Mouse (Mus musculus): Measurements from ENCODE around the gene Cpa2. TPM values are rescaled to one million over a fixed set of nuclear protein-coding genes. Genes with fewer than 3 reads are reported as not detected.

The Cpa2 gene
- polyA plus RNA-seq, 1 experiment from 2014 or later: 11.5 TPM

- Histone ChIP-seq H3K9ac (ENCODE audit: low read depth, low read length) (peak overlapping the region; percentile 28), H3K9me3 (replicated peaks; ENCODE audit: low read length) (no peaks in the 10 kb centered on the region), H3K36me3 (ENCODE audit: insufficient read depth, low read length) (no peaks in the 10 kb centered on the region), H3K4me2 (ENCODE audit: low read length) (peak overlapping the region; percentile 54), H3K4me1 (replicated peaks; ENCODE audit: insufficient read depth, low read length) (peaks cover 21% of the 10 kb centered on the region), H3K27me3 (ENCODE audit: insufficient read depth, low read length) (no peaks in the 10 kb centered on the region), H3K27ac (peak overlapping the region; percentile 87), H3K4me3 (replicated peaks; ENCODE audit: low read depth, low read length) (peak overlapping the region; percentile 16; the same call in 1 of the 2 replicates)
- peak; percentile 71; the same call in 1 of the 2 replicates for ATAC-seq (replicated peaks; ENCODE audit: low FRiP score, low read depth)
- 13% methylated on average over 17 of the region's 17 CpGs for whole genome bisulfite sequencing
- no peak for TF ChIP-seq CTCF (IDR thresholded peaks at IDR 0.05; ENCODE audit: low read depth)
- DNase-seq (ENCODE audit: low spot score): peak; percentile 77
Observed at GRCm38 (mm10) chr6:30546571-30547273, 5.3 kb downstream of the Cpa2 start.

- under 1% methylated on average over 16 of the region's 17 CpGs for WGBS
- DNase-seq (ENCODE audit: low spot score) (peak; percentile 89), ATAC-seq (replicated peaks; ENCODE audit: low FRiP score, low read depth) (no peak)
- Histone ChIP-seq H3K4me2 (ENCODE audit: low read length) (peak overlapping the region; percentile 54), H3K4me1 (replicated peaks; ENCODE audit: insufficient read depth, low read length) (peaks cover 24% of the 10 kb centered on the region), H3K27me3 (ENCODE audit: insufficient read depth, low read length) (no peaks in the 10 kb centered on the region), H3K36me3 (ENCODE audit: insufficient read depth, low read length) (no peaks in the 10 kb centered on the region), H3K4me3 (replicated peaks; ENCODE audit: low read depth, low read length) (peak overlapping the region; percentile 16; the same call in 1 of the 2 replicates), H3K27ac (peak overlapping the region; percentile 87), H3K9me3 (replicated peaks; ENCODE audit: low read length) (no peaks in the 10 kb centered on the region), H3K9ac (ENCODE audit: low read depth, low read length) (peak overlapping the region; percentile 28; the same call in 1 of the 2 replicates)
- TF ChIP-seq CTCF (IDR thresholded peaks at IDR 0.05; ENCODE audit: low read depth): no peak
Observed at GRCm38 (mm10) chr6:30547274-30547645, 5.9 kb downstream of the Cpa2 start.

- ATAC-seq (replicated peaks; ENCODE audit: low FRiP score, low read depth) (no peak), DNase-seq (ENCODE audit: low spot score) (no peak)
- Histone ChIP-seq H3K9ac (ENCODE audit: low read depth, low read length) (no peak overlapping the region), H3K4me2 (ENCODE audit: low read length) (peak overlapping the region; percentile 54), H3K4me3 (replicated peaks; ENCODE audit: low read depth, low read length) (peak overlapping the region; percentile 16; the same call in 1 of the 2 replicates), H3K27me3 (ENCODE audit: insufficient read depth, low read length) (no peaks in the 10 kb centered on the region), H3K27ac (peak overlapping the region; percentile 87), H3K9me3 (replicated peaks; ENCODE audit: low read length) (no peaks in the 10 kb centered on the region), H3K36me3 (ENCODE audit: insufficient read depth, low read length) (no peaks in the 10 kb centered on the region), H3K4me1 (replicated peaks; ENCODE audit: insufficient read depth, low read length) (peaks cover 24% of the 10 kb centered on the region)
- no peak for TF ChIP-seq CTCF (IDR thresholded peaks at IDR 0.05; ENCODE audit: low read depth)
- WGBS: 33% methylated on average over 9 of the region's 9 CpGs
Observed at GRCm38 (mm10) chr6:30547656-30548306, 6.4 kb downstream of the Cpa2 start.

- H3K9ac ChIP-seq (ENCODE audit: low read depth, low read length): peak overlapping the region; percentile 18; the same call in 1 of the 2 replicates
- 11% methylated on average over 15 of the region's 15 CpGs for whole genome bisulfite sequencing
- H3K4me3 ChIP-seq (replicated peaks; ENCODE audit: low read depth, low read length): no peak overlapping the region
- no peak for TF ChIP-seq CTCF (IDR thresholded peaks at IDR 0.05; ENCODE audit: low read depth)
- H3K36me3 ChIP-seq (ENCODE audit: insufficient read depth, low read length): no peaks in the 10 kb centered on the region
- peak overlapping the region; percentile 78 for H3K27ac ChIP-seq
- no peaks in the 10 kb centered on the region for H3K9me3 ChIP-seq (replicated peaks; ENCODE audit: low read length)
- peak; percentile 80 for DNase-seq (ENCODE audit: low spot score)
- no peak for ATAC-seq (replicated peaks; ENCODE audit: low FRiP score, low read depth)
- H3K4me1 ChIP-seq (replicated peaks; ENCODE audit: insufficient read depth, low read length): peaks cover 16% of the 10 kb centered on the region
- no peaks in the 10 kb centered on the region for H3K27me3 ChIP-seq (ENCODE audit: insufficient read depth, low read length)
- H3K4me2 ChIP-seq (ENCODE audit: low read length): peak overlapping the region; percentile 34
Observed at GRCm38 (mm10) chr6:30549231-30549761, 7.9 kb downstream of the Cpa2 start.

- WGBS: 78% methylated on average over 7 of the region's 7 CpGs
- Histone ChIP-seq H3K9me3 (replicated peaks; ENCODE audit: low read length) (no peaks in the 10 kb centered on the region), H3K36me3 (ENCODE audit: insufficient read depth, low read length) (no peaks in the 10 kb centered on the region), H3K4me1 (replicated peaks; ENCODE audit: insufficient read depth, low read length) (peaks cover 14% of the 10 kb centered on the region), H3K27ac (no peak overlapping the region), H3K9ac (ENCODE audit: low read depth, low read length) (no peak overlapping the region), H3K4me2 (ENCODE audit: low read length) (no peak overlapping the region), H3K4me3 (replicated peaks; ENCODE audit: low read depth, low read length) (no peak overlapping the region), H3K27me3 (ENCODE audit: insufficient read depth, low read length) (no peaks in the 10 kb centered on the region)
- no peak for DNase-seq (ENCODE audit: low spot score)
- ATAC-seq (replicated peaks; ENCODE audit: low FRiP score, low read depth): no peak
- TF ChIP-seq CTCF (IDR thresholded peaks at IDR 0.05; ENCODE audit: low read depth): no peak
Observed at GRCm38 (mm10) chr6:30550496-30551192, 9.3 kb downstream of the Cpa2 start.

- Histone ChIP-seq H3K9me3 (replicated peaks; ENCODE audit: low read length) (no peaks in the 10 kb centered on the region), H3K36me3 (ENCODE audit: insufficient read depth, low read length) (no peaks in the 10 kb centered on the region), H3K9ac (ENCODE audit: low read depth, low read length) (no peak overlapping the region), H3K4me3 (replicated peaks; ENCODE audit: low read depth, low read length) (no peak overlapping the region), H3K4me2 (ENCODE audit: low read length) (no peak overlapping the region), H3K4me1 (replicated peaks; ENCODE audit: insufficient read depth, low read length) (peaks cover 14% of the 10 kb centered on the region), H3K27me3 (ENCODE audit: insufficient read depth, low read length) (no peaks in the 10 kb centered on the region), H3K27ac (no peak overlapping the region)
- no peak for TF ChIP-seq CTCF (IDR thresholded peaks at IDR 0.05; ENCODE audit: low read depth)
- no peak for DNase-seq (ENCODE audit: low spot score)
- no peak for ATAC-seq (replicated peaks; ENCODE audit: low FRiP score, low read depth)
Observed at GRCm38 (mm10) chr6:30551193-30551515, 9.8 kb downstream of the Cpa2 start.

Measured in kidney, postnatal 0 days (tissue).